Mouse (Mus musculus): Measurements from ENCODE around the gene Enpp6.

- TF ChIP-seq CTCF (IDR thresholded peaks at IDR 0.05; ENCODE audit: low read depth, low read length) (no peak), POLR2AphosphoS5 (IDR thresholded peaks at IDR 0.05; ENCODE audit: insufficient replicate concordance, low read depth, low read length) (no peak), GATA1 (IDR thresholded peaks at IDR 0.05; ENCODE audit: borderline replicate concordance, low read length) (no peak), GATA2 (IDR thresholded peaks at IDR 0.05; ENCODE audit: borderline replicate concordance, low read depth, low read length) (no peak)
Measured at GRCm38 (mm10) chr8:46962630-46963427, 23.9 kb upstream of the Enpp6 start.
